Mouse (Mus musculus): ENCODE data around the gene Ggct. TPM values are rescaled to one million over a fixed set of nuclear protein-coding genes. Genes with fewer than 3 reads are reported as not detected.
"Not testable (repeated sequence)": the region's sequence is repeated elsewhere in the genome, so short reads cannot be mapped to it uniquely, and the experiment has no call there.

Gene Ggct
- polyA plus RNA-seq, 1 experiment from 2014 or later: 2.9 TPM

DNA sequence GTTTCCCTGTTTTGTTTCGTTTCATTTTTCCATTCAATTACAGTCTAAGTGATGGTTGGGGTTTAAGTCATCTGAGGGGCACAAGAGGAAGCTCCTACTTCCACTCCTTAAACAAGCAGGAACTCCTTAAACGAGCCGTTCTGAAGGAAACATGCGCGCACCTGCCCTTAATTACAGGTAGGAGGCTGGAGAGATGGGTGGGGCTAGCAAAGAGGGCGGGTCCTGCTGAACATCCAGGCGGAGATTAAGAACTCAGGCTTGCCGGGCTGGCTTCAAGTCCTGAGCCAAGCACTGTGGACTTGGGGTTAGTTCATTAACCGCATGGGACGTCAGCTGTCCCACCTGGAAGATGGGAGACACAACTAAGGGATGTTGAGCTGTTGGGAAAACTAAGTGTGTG is 25.2 kb downstream of the Ggct start:
- 34% methylated on average over 10 of the region's 10 CpGs for WGBS (ENCODE audit: insufficient replicate concordance)
- peaks cover 14% of the 10 kb centered on the region for H3K27me3 ChIP-seq (ENCODE audit: control insufficient read depth, insufficient read depth, low read depth, low read length)
- no peak overlapping the region for H3K27ac ChIP-seq (ENCODE audit: low read length)
- H3K9me3 ChIP-seq (replicated peaks; ENCODE audit: control insufficient read depth, low read length): no peaks in the 10 kb centered on the region
- no peak overlapping the region for H3K4me3 ChIP-seq (ENCODE audit: low read depth, low read length)
- no peak for ATAC-seq (ENCODE audit: low read depth)
- H3K9ac ChIP-seq (ENCODE audit: low read depth, low read length): no peak overlapping the region
- no peaks in the 10 kb centered on the region for H3K36me3 ChIP-seq (ENCODE audit: control insufficient read depth, insufficient read depth)
- no peaks in the 10 kb centered on the region; the same call in 1 of the 2 replicates for H3K4me1 ChIP-seq (ENCODE audit: control insufficient read depth, low read depth, low read length)
- no peak overlapping the region for H3K4me2 ChIP-seq (ENCODE audit: low read depth, low read length)

DNA sequence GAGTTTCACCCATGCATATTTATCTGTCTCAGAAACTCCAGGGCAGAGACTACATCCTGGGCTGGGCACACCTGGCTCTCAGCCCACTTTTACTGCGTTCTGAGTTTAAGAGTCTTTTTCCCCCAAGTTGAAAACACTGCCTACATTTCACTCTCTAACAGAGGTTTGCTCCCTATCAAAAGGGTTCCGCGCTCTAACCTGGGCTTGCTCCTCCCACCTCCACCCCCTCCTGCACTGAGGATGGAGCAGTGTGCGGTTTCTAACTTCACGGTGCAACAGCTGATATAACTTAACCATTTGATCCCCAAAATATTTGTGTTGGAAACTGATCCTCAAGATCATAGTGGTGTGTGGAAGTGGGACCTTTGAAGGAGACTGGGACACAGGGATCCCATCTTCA is 27.5 kb downstream of the Ggct start:
- ATAC-seq (ENCODE audit: low read depth): no peak
- WGBS (ENCODE audit: insufficient replicate concordance): 46% methylated on average over 5 of the region's 5 CpGs
- no peak overlapping the region for H3K4me2 ChIP-seq (ENCODE audit: low read depth, low read length)
- H3K4me1 ChIP-seq (ENCODE audit: control insufficient read depth, low read depth, low read length): no peaks in the 10 kb centered on the region
- H3K9ac ChIP-seq (ENCODE audit: low read depth, low read length): no peak overlapping the region
- H3K27ac ChIP-seq (ENCODE audit: low read length): no peak overlapping the region
- no peak overlapping the region for H3K4me3 ChIP-seq (ENCODE audit: low read depth, low read length)
- H3K27me3 ChIP-seq (ENCODE audit: control insufficient read depth, insufficient read depth, low read depth, low read length): no peaks in the 10 kb centered on the region
- H3K36me3 ChIP-seq (ENCODE audit: control insufficient read depth, insufficient read depth): no peaks in the 10 kb centered on the region
- no peaks in the 10 kb centered on the region for H3K9me3 ChIP-seq (replicated peaks; ENCODE audit: control insufficient read depth, low read length)

DNA sequence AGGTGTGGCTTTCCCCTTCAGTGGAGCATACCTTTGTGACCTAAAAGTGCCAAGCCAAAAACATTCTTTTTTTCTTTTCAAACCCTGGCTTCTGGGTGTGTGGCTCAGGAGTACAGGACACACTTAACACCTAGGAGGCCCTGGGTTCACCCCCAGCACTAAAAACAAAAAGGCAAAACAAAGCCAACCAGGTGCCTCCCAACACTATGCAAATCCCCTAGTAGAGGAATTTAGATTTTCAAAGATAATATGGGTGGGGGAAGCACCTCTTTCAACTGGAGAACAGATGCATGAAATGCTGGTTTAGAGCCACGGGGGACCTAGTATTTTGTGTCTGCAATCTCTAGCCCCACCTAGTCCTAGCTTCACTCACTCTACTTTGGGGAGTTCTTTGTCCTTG is 28.0 kb downstream of the Ggct start:
- no peaks in the 10 kb centered on the region for H3K36me3 ChIP-seq (ENCODE audit: control insufficient read depth, insufficient read depth)
- H3K4me2 ChIP-seq (ENCODE audit: low read depth, low read length): no peak overlapping the region
- no peaks in the 10 kb centered on the region for H3K4me1 ChIP-seq (ENCODE audit: control insufficient read depth, low read depth, low read length)
- H3K27ac ChIP-seq (ENCODE audit: low read length): no peak overlapping the region
- no peaks in the 10 kb centered on the region for H3K27me3 ChIP-seq (ENCODE audit: control insufficient read depth, insufficient read depth, low read depth, low read length)
- no peak overlapping the region for H3K9ac ChIP-seq (ENCODE audit: low read depth, low read length)
- WGBS (ENCODE audit: insufficient replicate concordance): 45% methylated on average over 1 of the region's 1 CpGs
- H3K9me3 ChIP-seq (replicated peaks; ENCODE audit: control insufficient read depth, low read length): no peaks in the 10 kb centered on the region
- H3K4me3 ChIP-seq (ENCODE audit: low read depth, low read length): no peak overlapping the region
- no peak for ATAC-seq (ENCODE audit: low read depth)

DNA sequence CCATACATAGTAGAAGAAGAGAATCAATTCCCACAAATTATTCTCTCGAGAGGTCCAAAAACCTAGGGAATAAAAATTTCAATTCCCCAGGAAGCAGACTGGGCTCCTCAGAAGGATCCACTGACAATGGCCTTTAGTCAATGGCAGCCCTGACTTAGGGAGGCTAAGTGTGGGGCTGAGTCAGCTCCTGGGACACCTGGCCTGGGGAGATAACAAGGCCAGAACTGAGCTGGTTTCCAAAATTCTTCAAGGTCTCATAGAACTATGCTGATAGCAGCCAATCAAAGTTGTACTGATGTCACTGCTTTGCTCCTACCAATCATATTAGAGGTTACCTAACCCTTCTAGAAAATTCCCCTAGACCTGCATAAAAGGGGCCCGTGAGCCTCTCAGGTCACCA is 29.2 kb downstream of the Ggct start:
- WGBS (ENCODE audit: insufficient replicate concordance): 65% methylated on average over 2 of the region's 2 CpGs
- no peak for ATAC-seq (ENCODE audit: low read depth)
- H3K9ac ChIP-seq (ENCODE audit: low read depth, low read length): no peak overlapping the region
- H3K27ac ChIP-seq (ENCODE audit: low read length): no peak overlapping the region
- no peak overlapping the region for H3K4me3 ChIP-seq (ENCODE audit: low read depth, low read length)
- no peaks in the 10 kb centered on the region for H3K36me3 ChIP-seq (ENCODE audit: control insufficient read depth, insufficient read depth)
- H3K27me3 ChIP-seq (ENCODE audit: control insufficient read depth, insufficient read depth, low read depth, low read length): no peaks in the 10 kb centered on the region
- no peaks in the 10 kb centered on the region for H3K4me1 ChIP-seq (ENCODE audit: control insufficient read depth, low read depth, low read length)
- H3K4me2 ChIP-seq (ENCODE audit: low read depth, low read length): no peak overlapping the region
- no peaks in the 10 kb centered on the region for H3K9me3 ChIP-seq (replicated peaks; ENCODE audit: control insufficient read depth, low read length)

DNA sequence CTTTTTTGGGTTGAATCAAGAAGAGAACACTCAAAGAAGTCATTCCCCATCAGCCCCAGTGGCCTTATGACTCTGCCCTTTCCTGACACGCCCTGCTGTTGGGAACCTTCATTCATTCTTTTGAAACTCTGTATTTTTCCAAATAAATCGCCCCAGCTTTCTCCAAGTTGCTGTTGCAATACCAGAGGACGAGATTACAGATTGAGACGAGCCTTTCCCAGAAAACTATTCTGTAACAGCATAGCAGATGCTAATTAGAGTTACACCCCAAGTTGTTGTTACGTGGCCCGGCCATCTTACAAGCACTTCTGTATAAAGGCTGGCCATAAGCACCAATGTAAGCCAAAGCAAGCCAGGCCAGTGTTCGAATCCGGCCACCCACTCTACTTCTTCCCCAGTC is 35.1 kb downstream of the Ggct start:
- Histone ChIP-seq H3K9ac (ENCODE audit: low read depth, low read length) (no peak overlapping the region), H3K27ac (ENCODE audit: low read length) (no peak overlapping the region), H3K4me1 (ENCODE audit: control insufficient read depth, low read depth, low read length) (no peaks in the 10 kb centered on the region), H3K36me3 (ENCODE audit: control insufficient read depth, insufficient read depth) (no peaks in the 10 kb centered on the region), H3K4me3 (ENCODE audit: low read depth, low read length) (no peak overlapping the region), H3K4me2 (ENCODE audit: low read depth, low read length) (no peak overlapping the region), H3K9me3 (replicated peaks; ENCODE audit: control insufficient read depth, low read length) (no peaks in the 10 kb centered on the region), H3K27me3 (ENCODE audit: control insufficient read depth, insufficient read depth, low read depth, low read length) (no peaks in the 10 kb centered on the region)
- WGBS (ENCODE audit: insufficient replicate concordance): 59% methylated on average over 8 of the region's 8 CpGs
- ATAC-seq (ENCODE audit: low read depth): no peak

DNA sequence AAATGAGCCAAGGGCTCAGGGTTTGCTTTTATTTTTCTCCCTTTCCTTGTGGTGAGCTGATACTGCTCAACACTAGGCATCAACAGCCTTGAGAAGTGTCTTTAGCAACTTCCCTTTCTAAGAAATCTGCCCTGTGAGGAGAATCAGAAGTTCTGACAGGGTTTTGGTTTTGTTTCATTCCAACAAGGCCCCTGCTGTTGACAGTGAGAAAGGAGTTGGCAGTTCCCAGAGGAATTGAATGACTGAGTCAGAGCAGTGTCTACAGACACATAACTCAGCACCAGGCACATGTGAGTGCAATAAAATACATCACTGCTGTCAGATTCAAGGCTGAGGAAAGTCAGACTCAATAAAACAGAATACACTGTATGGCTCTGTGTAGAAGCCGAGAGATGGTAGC is 36.3 kb downstream of the Ggct start:
- Histone ChIP-seq H3K4me2 (ENCODE audit: low read depth, low read length) (no peak overlapping the region), H3K9ac (ENCODE audit: low read depth, low read length) (no peak overlapping the region), H3K4me3 (ENCODE audit: low read depth, low read length) (no peak overlapping the region), H3K27ac (ENCODE audit: low read length) (peak overlapping the region; percentile 2), H3K4me1 (ENCODE audit: control insufficient read depth, low read depth, low read length) (no peaks in the 10 kb centered on the region), H3K36me3 (ENCODE audit: control insufficient read depth, insufficient read depth) (no peaks in the 10 kb centered on the region), H3K27me3 (ENCODE audit: control insufficient read depth, insufficient read depth, low read depth, low read length) (no peaks in the 10 kb centered on the region), H3K9me3 (replicated peaks; ENCODE audit: control insufficient read depth, low read length) (no peaks in the 10 kb centered on the region)
- 58% methylated on average over 1 of the region's 1 CpGs for WGBS (ENCODE audit: insufficient replicate concordance)
- no peak for ATAC-seq (ENCODE audit: low read depth)

DNA sequence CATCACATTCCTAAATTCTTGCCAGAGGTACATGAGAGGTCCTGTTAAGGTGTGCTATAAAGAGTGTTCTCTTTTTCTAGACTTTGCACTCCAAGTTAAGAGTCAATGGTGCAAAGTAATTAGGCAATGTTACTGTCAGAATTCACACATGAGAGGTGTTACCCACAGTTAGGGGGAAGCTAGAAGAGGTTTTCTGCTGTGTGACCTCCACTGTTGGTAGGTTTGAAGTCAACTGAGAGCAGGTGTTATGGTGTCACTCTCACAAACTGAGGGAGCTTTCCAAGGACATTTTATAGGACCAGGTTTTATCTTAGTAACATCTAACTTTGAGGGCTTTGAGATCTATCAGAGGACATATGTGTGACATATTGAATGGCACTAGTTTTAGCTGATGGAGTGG is 36.8 kb downstream of the Ggct start:
- H3K36me3 ChIP-seq (ENCODE audit: control insufficient read depth, insufficient read depth): no peaks in the 10 kb centered on the region
- H3K27ac ChIP-seq (ENCODE audit: low read length): peak overlapping the region; percentile 2
- H3K9ac ChIP-seq (ENCODE audit: low read depth, low read length): no peak overlapping the region
- no peak for ATAC-seq (ENCODE audit: low read depth)
- no peaks in the 10 kb centered on the region for H3K9me3 ChIP-seq (replicated peaks; ENCODE audit: control insufficient read depth, low read length)
- H3K4me3 ChIP-seq (ENCODE audit: low read depth, low read length): no peak overlapping the region
- H3K4me2 ChIP-seq (ENCODE audit: low read depth, low read length): no peak overlapping the region
- no peaks in the 10 kb centered on the region for H3K4me1 ChIP-seq (ENCODE audit: control insufficient read depth, low read depth, low read length)
- H3K27me3 ChIP-seq (ENCODE audit: control insufficient read depth, insufficient read depth, low read depth, low read length): no peaks in the 10 kb centered on the region

DNA sequence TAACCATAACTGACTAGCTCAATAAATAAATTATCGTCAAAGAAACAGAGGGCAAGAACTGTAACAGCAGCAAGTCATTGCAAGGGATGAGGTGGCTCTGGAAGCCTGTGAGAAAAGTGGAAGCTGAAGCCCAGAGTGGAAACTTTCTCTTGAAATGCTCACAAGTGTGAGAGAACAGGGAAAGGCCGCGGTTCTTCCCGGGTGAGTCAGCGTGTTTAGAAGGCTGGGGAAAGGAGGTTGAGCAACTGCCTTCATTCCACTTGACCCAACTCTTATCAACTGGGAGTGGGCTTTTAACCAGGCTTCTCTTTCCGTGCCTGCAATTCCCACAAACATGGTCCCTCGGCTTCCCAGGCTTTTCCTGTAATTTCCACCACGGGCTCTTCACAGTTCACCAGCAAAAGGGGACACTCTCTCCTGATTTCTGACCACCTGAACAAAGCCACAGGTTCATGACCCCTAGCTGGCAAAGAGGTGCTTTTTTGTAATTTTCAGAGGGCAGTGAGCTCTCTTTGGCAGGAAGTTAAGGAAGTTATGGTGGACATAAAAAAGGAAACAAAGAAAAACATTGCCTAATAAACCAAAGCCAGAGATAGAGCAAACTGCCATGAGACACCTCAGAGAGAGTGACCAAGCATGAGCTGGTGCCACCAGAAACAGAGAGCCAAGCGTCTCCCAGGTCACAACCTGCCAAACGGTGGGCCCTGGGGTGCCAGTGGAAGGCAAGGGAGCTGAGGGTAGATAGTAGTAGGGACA is 37.9 kb downstream of the Ggct start:
- Histone ChIP-seq H3K4me3 (ENCODE audit: low read depth, low read length) (no peak overlapping the region), H3K4me1 (ENCODE audit: control insufficient read depth, low read depth, low read length) (no peaks in the 10 kb centered on the region), H3K9me3 (replicated peaks; ENCODE audit: control insufficient read depth, low read length) (no peaks in the 10 kb centered on the region), H3K27me3 (ENCODE audit: control insufficient read depth, insufficient read depth, low read depth, low read length) (no peaks in the 10 kb centered on the region), H3K9ac (ENCODE audit: low read depth, low read length) (no peak overlapping the region), H3K4me2 (ENCODE audit: low read depth, low read length) (no peak overlapping the region), H3K36me3 (ENCODE audit: control insufficient read depth, insufficient read depth) (no peaks in the 10 kb centered on the region), H3K27ac (ENCODE audit: low read length) (peak overlapping the region; percentile 54)
- no peak for ATAC-seq (ENCODE audit: low read depth)
- WGBS (ENCODE audit: insufficient replicate concordance): 24% methylated on average over 10 of the region's 10 CpGs

DNA sequence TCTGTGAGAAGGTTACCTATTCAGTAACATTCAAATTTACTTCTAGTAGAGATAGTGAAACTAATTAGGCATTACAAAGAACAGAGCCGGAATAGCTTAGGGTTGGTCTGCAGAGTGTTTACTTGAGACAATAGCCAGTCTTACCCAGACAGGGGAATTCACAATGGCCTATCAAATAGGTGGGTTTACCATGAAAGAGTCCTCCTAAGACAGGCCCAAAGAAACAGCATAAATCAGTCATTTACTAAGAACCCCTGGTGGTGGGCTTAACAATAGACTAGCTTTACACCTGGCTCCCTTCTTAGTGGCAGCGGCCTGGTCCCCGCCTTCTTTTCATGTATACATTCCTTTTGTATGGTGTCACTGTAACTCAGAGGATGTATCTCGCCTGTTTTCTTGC is 39.4 kb downstream of the Ggct start:
- not testable (repeated sequence) for H3K36me3 ChIP-seq (ENCODE audit: control insufficient read depth, insufficient read depth); H3K27me3 ChIP-seq (ENCODE audit: control insufficient read depth, insufficient read depth, low read depth, low read length); H3K9me3 ChIP-seq (replicated peaks; ENCODE audit: control insufficient read depth, low read length); H3K27ac ChIP-seq (ENCODE audit: low read length); H3K4me3 ChIP-seq (ENCODE audit: low read depth, low read length); ATAC-seq (ENCODE audit: low read depth); H3K9ac ChIP-seq (ENCODE audit: low read depth, low read length); H3K4me2 ChIP-seq (ENCODE audit: low read depth, low read length); H3K4me1 ChIP-seq (ENCODE audit: control insufficient read depth, low read depth, low read length)
- WGBS (ENCODE audit: insufficient replicate concordance): 72% methylated on average over 4 of the region's 4 CpGs
